Mouse (Mus musculus) forebrain, embryonic 14.5 days (tissue): Measurements from ENCODE around the gene Tpk1. TPM values are rescaled to one million over a fixed set of nuclear protein-coding genes. Genes with fewer than 3 reads are reported as not detected.

Source experiments
- ATAC-seq: fragments of 200-750 bp; cut with Nextera tagmentation; 2 replicates; pipeline ENCODE4 v1.8.0; 2017; ENCODE audit warnings: mild to moderate bottlenecking, moderate library complexity
- DNase-seq: peaks from one replicate; pipeline ENCODE4 v3.0.0-alpha.2; 2015; ENCODE audit warnings: low spot score
- H3K27ac ChIP-seq: fragments of 300-500 bp; sonication (generic); 2 replicates; pipeline ENCODE4 v1.5.1; 2014; ENCODE audit warnings: low read depth, mild to moderate bottlenecking, control low read depth, low read length, moderate library complexity
- H3K27me3 ChIP-seq: fragments of 300-500 bp; sonication (generic); replicated peaks from 2 replicates; pipeline ENCODE4 v1.6.1; 2014; ENCODE audit warnings: low read length, control low read depth, mixed read lengths; ENCODE audit not compliant: control insufficient read depth, insufficient read depth
- H3K36me3 ChIP-seq: fragments of 300-500 bp; sonication (generic); 2 replicates; pipeline ENCODE4 v1.6.1; 2014; ENCODE audit warnings: low read length, control low read depth; ENCODE audit not compliant: control insufficient read depth, insufficient read depth
- H3K4me1 ChIP-seq: fragments of 300-500 bp; sonication (generic); 2 replicates; pipeline ENCODE4 v1.6.1; 2014; ENCODE audit warnings: antibody characterized with exemption, low read length, control low read depth; ENCODE audit not compliant: control insufficient read depth, insufficient read depth
- H3K4me2 ChIP-seq: fragments of 300-500 bp; sonication (generic); 2 replicates; pipeline ENCODE4 v1.6.1; 2014; ENCODE audit warnings: mild to moderate bottlenecking, control low read depth, low read length
- H3K4me3 ChIP-seq: fragments of 300-500 bp; sonication (generic); 2 replicates; pipeline ENCODE4 v1.5.1; 2014; ENCODE audit warnings: low read depth, low read length, control low read depth
- H3K9ac ChIP-seq: fragments of 300-500 bp; sonication (generic); 2 replicates; pipeline ENCODE4 v1.6.1; 2014; ENCODE audit warnings: mild to moderate bottlenecking, low read length, control low read depth, moderate library complexity
- H3K9me3 ChIP-seq: fragments of 300-500 bp; sonication (generic); replicated peaks from 2 replicates; pipeline ENCODE4 v1.6.1; 2016; ENCODE audit warnings: low read length, control low read depth, mixed read lengths; ENCODE audit not compliant: control insufficient read depth
- WGBS: fragments of 180-500 bp; shearing (Covaris S2); extraction: QIAGEN DNeasy Blood & Tissue Kit; methylation state at CpG from one replicate; pipeline ENCODE4 v1.1.7; 2014; 5-methylcytosine and 5-hydroxymethylcytosine counted together
- polyA plus RNA-seq: library from polyadenylated mRNA; unstranded; fragments of >200 nt; fragmentation: Nextera tagmentation; extraction: Ambion mirVana; gene quantifications from 2 replicates; pipeline ENCODE4 v1.2.1, GENCODE M21; 2014

Gene Tpk1
- polyA plus RNA-seq, 1 experiment from 2014 or later: 5.5 TPM

- Histone ChIP-seq H3K27me3 (no peaks in the 10 kb centered on the region), H3K4me1 (no peaks in the 10 kb centered on the region), H3K9me3 (no peaks in the 10 kb centered on the region), H3K9ac (no peak overlapping the region), H3K27ac (no peak overlapping the region), H3K4me3 (no peak overlapping the region), H3K4me2 (no peak overlapping the region), H3K36me3 (no peaks in the 10 kb centered on the region)
- DNase-seq (peak; percentile 24), ATAC-seq (no peak)
- WGBS: 87% methylated on average over 2 of the region's 2 CpGs
These were observed 16.6 kb downstream of the Tpk1 start for GRCm38 (mm10) chr6:43649516-43649915.

GRCm38 (mm10) chr6:43645674-43646073 is 20.4 kb downstream of the Tpk1 start:
- DNase-seq: no peak
- WGBS: 90% methylated on average over 2 of the region's 2 CpGs

GRCm38 (mm10) chr6:43645105-43645504 is 21.0 kb downstream of the Tpk1 start:
- Histone ChIP-seq H3K4me1 (no peaks in the 10 kb centered on the region), H3K4me3 (no peak overlapping the region), H3K27ac (no peak overlapping the region), H3K27me3 (no peaks in the 10 kb centered on the region), H3K9ac (no peak overlapping the region), H3K36me3 (no peaks in the 10 kb centered on the region), H3K9me3 (no peaks in the 10 kb centered on the region), H3K4me2 (no peak overlapping the region)
- no peak for ATAC-seq
- WGBS: 85% methylated on average over 1 of the region's 1 CpGs
- DNase-seq: no peak

More at GRCm38 (mm10) chr6:43645674-43646073, 20.4 kb downstream of the Tpk1 start:
- no peak for ATAC-seq
- H3K9ac ChIP-seq: no peak overlapping the region
- H3K27ac ChIP-seq: no peak overlapping the region
- H3K27me3 ChIP-seq: no peaks in the 10 kb centered on the region
- no peak overlapping the region for H3K4me3 ChIP-seq
- H3K4me2 ChIP-seq: no peak overlapping the region
- H3K9me3 ChIP-seq: no peaks in the 10 kb centered on the region
- no peaks in the 10 kb centered on the region for H3K4me1 ChIP-seq
- H3K36me3 ChIP-seq: no peaks in the 10 kb centered on the region

GRCm38 (mm10) chr6:43643718-43644117 is 22.4 kb downstream of the Tpk1 start:
- DNase-seq (no peak), ATAC-seq (no peak)
- Histone ChIP-seq H3K9me3 (no peaks in the 10 kb centered on the region), H3K27me3 (no peaks in the 10 kb centered on the region), H3K9ac (no peak overlapping the region), H3K4me1 (no peaks in the 10 kb centered on the region), H3K4me2 (no peak overlapping the region), H3K27ac (no peak overlapping the region), H3K36me3 (no peaks in the 10 kb centered on the region), H3K4me3 (no peak overlapping the region)
- WGBS: 89% methylated on average over 6 of the region's 6 CpGs

GRCm38 (mm10) chr6:43642375-43642774 is 23.7 kb downstream of the Tpk1 start:
- WGBS: 82% methylated on average over 5 of the region's 5 CpGs
- Histone ChIP-seq H3K4me2 (no peak overlapping the region), H3K27me3 (no peaks in the 10 kb centered on the region), H3K9ac (no peak overlapping the region), H3K4me1 (no peaks in the 10 kb centered on the region), H3K9me3 (no peaks in the 10 kb centered on the region), H3K36me3 (no peaks in the 10 kb centered on the region), H3K4me3 (no peak overlapping the region), H3K27ac (no peak overlapping the region)
- DNase-seq: no peak
- no peak for ATAC-seq

GRCm38 (mm10) chr6:43640621-43641020 is 25.5 kb downstream of the Tpk1 start:
- Histone ChIP-seq H3K27me3 (no peaks in the 10 kb centered on the region), H3K4me2 (no peak overlapping the region), H3K9me3 (no peaks in the 10 kb centered on the region), H3K4me1 (no peaks in the 10 kb centered on the region), H3K36me3 (no peaks in the 10 kb centered on the region), H3K9ac (no peak overlapping the region), H3K4me3 (no peak overlapping the region), H3K27ac (no peak overlapping the region)
- DNase-seq (no peak), ATAC-seq (no peak)

GRCm38 (mm10) chr6:43638865-43639264 is 27.2 kb downstream of the Tpk1 start:
- no peak overlapping the region for H3K9ac ChIP-seq
- H3K9me3 ChIP-seq: no peaks in the 10 kb centered on the region
- no peaks in the 10 kb centered on the region for H3K36me3 ChIP-seq
- H3K4me2 ChIP-seq: no peak overlapping the region
- DNase-seq (no peak), ATAC-seq (no peak)
- no peaks in the 10 kb centered on the region for H3K4me1 ChIP-seq
- 91% methylated on average over 1 of the region's 1 CpGs for WGBS
- H3K4me3 ChIP-seq: no peak overlapping the region
- H3K27ac ChIP-seq: no peak overlapping the region
- no peaks in the 10 kb centered on the region for H3K27me3 ChIP-seq

- ATAC-seq: no peak
- DNase-seq: no peak
- no peak overlapping the region for H3K4me3 ChIP-seq
- no peak overlapping the region for H3K27ac ChIP-seq
- 93% methylated on average over 3 of the region's 3 CpGs for WGBS
- no peak overlapping the region for H3K9ac ChIP-seq
- no peaks in the 10 kb centered on the region for H3K36me3 ChIP-seq
- H3K4me2 ChIP-seq: no peak overlapping the region
- no peaks in the 10 kb centered on the region for H3K27me3 ChIP-seq
- no peaks in the 10 kb centered on the region for H3K9me3 ChIP-seq
- no peaks in the 10 kb centered on the region for H3K4me1 ChIP-seq
These were observed 28.0 kb downstream of the Tpk1 start for GRCm38 (mm10) chr6:43638119-43638518.

GRCm38 (mm10) chr6:43636980-43637638 is 29.0 kb downstream of the Tpk1 start:
- H3K4me1 ChIP-seq: no peaks in the 10 kb centered on the region

More at GRCm38 (mm10) chr6:43636980-43637638, 29.0 kb downstream of the Tpk1 start:
- no peaks in the 10 kb centered on the region for H3K9me3 ChIP-seq
- H3K27me3 ChIP-seq: no peaks in the 10 kb centered on the region
- H3K4me3 ChIP-seq: no peak overlapping the region
- 88% methylated on average over 11 of the region's 11 CpGs for WGBS
- H3K27ac ChIP-seq: no peak overlapping the region
- H3K36me3 ChIP-seq: no peaks in the 10 kb centered on the region
- DNase-seq (no peak), ATAC-seq (no peak)
- H3K9ac ChIP-seq: no peak overlapping the region
- no peak overlapping the region for H3K4me2 ChIP-seq
